Mouse (Mus musculus) embryonic facial prominence, embryonic 11.5 days (tissue): Measurements from ENCODE around the gene Ntrk1. TPM values are rescaled to one million over a fixed set of nuclear protein-coding genes. Genes with fewer than 3 reads are reported as not detected.
"Not testable (repeated sequence)": the region's sequence is repeated elsewhere in the genome, so short reads cannot be mapped to it uniquely, and the experiment has no call there.

Experiments
- ATAC-seq: fragments of 200-750 bp; cut with Nextera tagmentation; replicated peaks from 2 replicates; pipeline ENCODE4 v1.8.0; 2017; ENCODE audit warnings: low read depth; ENCODE audit not compliant: insufficient number of reproducible peaks, low FRiP score, low TSS enrichment
- DNase-seq: peaks from one replicate; pipeline ENCODE4 v3.0.0-alpha.2; 2015; ENCODE audit warnings: low spot score
- H3K27ac ChIP-seq: fragments of 300-500 bp; sonication (generic); replicated peaks from 2 replicates; pipeline ENCODE4 v1.5.1; 2014; ENCODE audit warnings: mild to moderate bottlenecking, low read depth, low read length, control low read depth
- H3K27me3 ChIP-seq: fragments of 300-500 bp; sonication (generic); 2 replicates; pipeline ENCODE4 v1.6.1; 2014; ENCODE audit warnings: mild to moderate bottlenecking, low read length, moderate library complexity, mixed read lengths; ENCODE audit not compliant: control insufficient read depth, insufficient read depth
- H3K36me3 ChIP-seq: fragments of 300-500 bp; sonication (generic); replicated peaks from 2 replicates; pipeline ENCODE4 v1.6.1; 2014; ENCODE audit warnings: low read depth, mild to moderate bottlenecking, low read length, moderate library complexity, mixed read lengths; ENCODE audit not compliant: control insufficient read depth, insufficient read depth
- H3K4me1 ChIP-seq: fragments of 300-500 bp; sonication (generic); 2 replicates; pipeline ENCODE4 v1.6.1; 2014; ENCODE audit warnings: low read length, mixed read lengths; ENCODE audit not compliant: control insufficient read depth, insufficient read depth
- H3K4me2 ChIP-seq: fragments of 300-500 bp; sonication (generic); 2 replicates; pipeline ENCODE4 v1.6.1; 2014; ENCODE audit warnings: low read depth, mild to moderate bottlenecking, control low read depth, low read length, moderate library complexity
- H3K4me3 ChIP-seq: fragments of 300-500 bp; sonication (generic); 2 replicates; pipeline ENCODE4 v1.5.1; 2014; ENCODE audit warnings: low read depth, low read length, control low read depth
- H3K9ac ChIP-seq: fragments of 300-500 bp; sonication (generic); replicated peaks from 2 replicates; pipeline ENCODE4 v1.6.1; 2014; ENCODE audit warnings: mild to moderate bottlenecking, control low read depth, low read length
- H3K9me3 ChIP-seq: fragments of 300-500 bp; sonication (generic); replicated peaks from 2 replicates; pipeline ENCODE4 v1.6.1; 2016; ENCODE audit warnings: mild to moderate bottlenecking, low read length, inconsistent platforms, mixed read lengths; ENCODE audit not compliant: control insufficient read depth
- WGBS: fragments of 180-500 bp; shearing (Covaris S2); extraction: QIAGEN DNeasy Blood & Tissue Kit; methylation state at CpG from one replicate; pipeline ENCODE4 v1.1.7; 2014; 5-methylcytosine and 5-hydroxymethylcytosine counted together
- polyA plus RNA-seq: library from polyadenylated mRNA; unstranded; fragments of >200 nt; fragmentation: Nextera tagmentation; extraction: Ambion mirVana; gene quantifications from 2 replicates; pipeline ENCODE4 v1.2.1, GENCODE M21; 2014

Ntrk1 gene
- polyA plus RNA-seq, result 7.4 and 8.1 TPM in 2 replicates

GRCm38 (mm10) chr3:87794922-87795325, at the start of gene Ntrk1:
TSS of gene Ntrk1 (minus strand) at chr3:87795162.
- H3K36me3 ChIP-seq, result no peaks in the 10 kb centered on the region
- no peak within 1 kb of the TSS for H3K27ac ChIP-seq
- H3K27me3 ChIP-seq, result peaks cover 68% of the 10 kb centered on the region
- peaks cover 16% of the 10 kb centered on the region for H3K4me1 ChIP-seq
- WGBS, result 0% methylated on average over 38 of the region's 47 CpGs
- H3K9me3 ChIP-seq, result no peaks in the 10 kb centered on the region
- DNase-seq, result no peak
- no peak for ATAC-seq
- peak within 1 kb of the TSS; percentile 51 for H3K4me2 ChIP-seq
- peak within 1 kb of the TSS; percentile 37; the same call in 1 of the 2 replicates for H3K9ac ChIP-seq
- H3K4me3 ChIP-seq, result peak within 1 kb of the TSS; percentile 27

- DNase-seq (no peak), ATAC-seq (no peak)
- no peaks in the 10 kb centered on the region for H3K4me1 ChIP-seq
These were observed 45.9 kb upstream of the Ntrk1 start for GRCm38 (mm10) chr3:87840858-87841257.

GRCm38 (mm10) chr3:87838622-87839021, 43.7 kb upstream of the Ntrk1 start:
- Histone ChIP-seq H3K9me3 (no peaks in the 10 kb centered on the region), H3K4me1 (no peaks in the 10 kb centered on the region), H3K36me3 (no peaks in the 10 kb centered on the region), H3K9ac (no peak overlapping the region), H3K4me2 (no peak overlapping the region), H3K27ac (no peak overlapping the region), H3K4me3 (no peak overlapping the region), H3K27me3 (no peaks in the 10 kb centered on the region)
- no peak for ATAC-seq
- DNase-seq, result peak; percentile 89
- WGBS, result 7% methylated on average over 4 of the region's 4 CpGs

More at GRCm38 (mm10) chr3:87840858-87841257, 45.9 kb upstream of the Ntrk1 start:
- Histone ChIP-seq H3K4me2 (no peak overlapping the region), H3K36me3 (no peaks in the 10 kb centered on the region), H3K4me3 (no peak overlapping the region), H3K27me3 (no peaks in the 10 kb centered on the region), H3K9ac (no peak overlapping the region), H3K9me3 (no peaks in the 10 kb centered on the region), H3K27ac (no peak overlapping the region)

- H3K27ac ChIP-seq, result no peak overlapping the region
- no peak overlapping the region for H3K9ac ChIP-seq
- H3K9me3 ChIP-seq, result no peaks in the 10 kb centered on the region
- H3K4me2 ChIP-seq, result no peak overlapping the region
- H3K36me3 ChIP-seq, result no peaks in the 10 kb centered on the region
- WGBS, result 70% methylated on average over 5 of the region's 5 CpGs
- no peaks in the 10 kb centered on the region for H3K4me1 ChIP-seq
- no peaks in the 10 kb centered on the region for H3K27me3 ChIP-seq
- no peak for ATAC-seq
- DNase-seq, result no peak
- no peak overlapping the region for H3K4me3 ChIP-seq
These were observed 38.5 kb upstream of the Ntrk1 start for GRCm38 (mm10) chr3:87833482-87833881.

- DNase-seq (no peak), ATAC-seq (no peak)
- no peak overlapping the region for H3K9ac ChIP-seq
- H3K4me1 ChIP-seq, result no peaks in the 10 kb centered on the region
- no peak overlapping the region for H3K4me2 ChIP-seq
- no peaks in the 10 kb centered on the region for H3K9me3 ChIP-seq
- no peak overlapping the region for H3K27ac ChIP-seq
- no peak overlapping the region for H3K4me3 ChIP-seq
- 84% methylated on average over 7 of the region's 7 CpGs for WGBS
- H3K36me3 ChIP-seq, result no peaks in the 10 kb centered on the region
- H3K27me3 ChIP-seq, result no peaks in the 10 kb centered on the region
These were observed 37.3 kb upstream of the Ntrk1 start for GRCm38 (mm10) chr3:87832109-87832859.

GRCm38 (mm10) chr3:87829025-87829424, 34.1 kb upstream of the Ntrk1 start:
- no peaks in the 10 kb centered on the region for H3K36me3 ChIP-seq
- no peak overlapping the region for H3K27ac ChIP-seq
- DNase-seq, result peak; percentile 5
- WGBS, result 49% methylated on average over 10 of the region's 10 CpGs
- H3K9ac ChIP-seq, result no peak overlapping the region
- H3K4me2 ChIP-seq, result no peak overlapping the region
- no peak overlapping the region for H3K4me3 ChIP-seq
- H3K4me1 ChIP-seq, result no peaks in the 10 kb centered on the region
- ATAC-seq, result no peak
- no peaks in the 10 kb centered on the region for H3K27me3 ChIP-seq
- H3K9me3 ChIP-seq, result no peaks in the 10 kb centered on the region

- no peak overlapping the region for H3K4me3 ChIP-seq
- no peaks in the 10 kb centered on the region for H3K36me3 ChIP-seq
- ATAC-seq (no peak), DNase-seq (no peak)
- no peaks in the 10 kb centered on the region for H3K9me3 ChIP-seq
- no peaks in the 10 kb centered on the region for H3K4me1 ChIP-seq
- H3K27me3 ChIP-seq, result no peaks in the 10 kb centered on the region
- no peak overlapping the region for H3K4me2 ChIP-seq
- H3K9ac ChIP-seq, result no peak overlapping the region
- WGBS, result 59% methylated on average over 4 of the region's 4 CpGs
- H3K27ac ChIP-seq, result no peak overlapping the region
These were observed 33.5 kb upstream of the Ntrk1 start for GRCm38 (mm10) chr3:87828435-87828834.

GRCm38 (mm10) chr3:87824206-87824605, 29.2 kb upstream of the Ntrk1 start, which contains the start of gene Pear1:
TSS of gene Pear1 (minus strand) at chr3:87824306.
- not testable (repeated sequence) for H3K36me3 ChIP-seq, H3K4me3 ChIP-seq, H3K27ac ChIP-seq, H3K9me3 ChIP-seq, H3K4me1 ChIP-seq, DNase-seq, H3K9ac ChIP-seq, ATAC-seq, H3K4me2 ChIP-seq, H3K27me3 ChIP-seq
- WGBS, result 85% methylated on average over 1 of the region's 1 CpGs
